Mouse (Mus musculus): ENCODE measurements at regions not wholly inside any gene's neighbourhood (a gene's known extent, or its start where the extent isn't known, plus 50 kb on each side); places are given as distances from the start of the nearest gene placed in this dataset.

- Histone ChIP-seq H3K27me3 (ENCODE audit: control insufficient read depth, insufficient read depth, insufficient read length) (no peaks in the 10 kb centered on the region), H3K4me3 (no peak overlapping the region), H3K4me2 (ENCODE audit: low read depth) (no peak overlapping the region), H3K79me2 (ENCODE audit: control insufficient read depth, insufficient read depth) (no peaks in the 10 kb centered on the region), H3ac (ENCODE audit: control insufficient read depth, insufficient read length) (no peak overlapping the region), H3K36me3 (ENCODE audit: control insufficient read depth, insufficient read depth) (no peaks in the 10 kb centered on the region)
- TF ChIP-seq TCF3 (IDR thresholded peaks at IDR 0.05; ENCODE audit: insufficient read length, low read depth) (no peak), REST (IDR thresholded peaks at IDR 0.05; ENCODE audit: insufficient read depth, insufficient read length) (no peak), POLR2AphosphoS2 (IDR thresholded peaks at IDR 0.05; ENCODE audit: insufficient read length, low read depth) (no peak), E2F4 (IDR thresholded peaks at IDR 0.05; ENCODE audit: insufficient read depth) (no peak), POLR2A (IDR thresholded peaks at IDR 0.05; ENCODE audit: insufficient read length, low read depth) (no peak), TCF12 (IDR thresholded peaks at IDR 0.05; ENCODE audit: insufficient read depth, poor library complexity, severe bottlenecking) (no peak), SRF (IDR thresholded peaks at IDR 0.05; ENCODE audit: control insufficient read depth, insufficient read length, low read depth) (no peak)
These were observed 217.9 kb upstream of the Srek1ip1 start for GRCm38 (mm10) chr13:104574396-104574795.

GRCm38 (mm10) chr13:104576188-104576789 is 216.0 kb upstream of the Srek1ip1 start:
- H3K36me3 ChIP-seq (ENCODE audit: control insufficient read depth, insufficient read depth) = no peaks in the 10 kb centered on the region
- no peaks in the 10 kb centered on the region for H3K79me2 ChIP-seq (ENCODE audit: control insufficient read depth, insufficient read depth)
- no peak overlapping the region for H3K4me3 ChIP-seq
- H3K4me2 ChIP-seq (ENCODE audit: low read depth) = peak overlapping the region; percentile 21
- no peaks in the 10 kb centered on the region for H3K27me3 ChIP-seq (ENCODE audit: control insufficient read depth, insufficient read depth, insufficient read length)
- H3ac ChIP-seq (ENCODE audit: control insufficient read depth, insufficient read length) = no peak overlapping the region
- TF ChIP-seq TCF12 (IDR thresholded peaks at IDR 0.05; ENCODE audit: insufficient read depth, poor library complexity, severe bottlenecking) (no peak), MYOD1 (IDR thresholded peaks at IDR 0.05; ENCODE audit: control insufficient read depth in 1 of 3, insufficient read length in 2 of 3, low read depth in 2 of 3) (no peak), TCF3 (IDR thresholded peaks at IDR 0.05; ENCODE audit: insufficient read length, low read depth) (no peak), CEBPB (IDR thresholded peaks at IDR 0.05; ENCODE audit: insufficient read depth, poor library complexity, severe bottlenecking) (no peak), REST (IDR thresholded peaks at IDR 0.05; ENCODE audit: insufficient read depth, insufficient read length) (no peak), SRF (IDR thresholded peaks at IDR 0.05; ENCODE audit: control insufficient read depth, insufficient read length, low read depth) (no peak), MAX (IDR thresholded peaks at IDR 0.05; ENCODE audit: low read depth) (no peak), E2F4 (IDR thresholded peaks at IDR 0.05; ENCODE audit: insufficient read depth) (no peak), USF1 (IDR thresholded peaks at IDR 0.05; ENCODE audit: low read depth) (no peak), POLR2AphosphoS2 (IDR thresholded peaks at IDR 0.05; ENCODE audit: insufficient read length, low read depth) (no peak), MYOG (IDR thresholded peaks at IDR 0.05; ENCODE audit: control insufficient read depth in 1 of 3, insufficient read depth in 1 of 3, insufficient read length in 2 of 3, low read depth in 2 of 3) (no peak), POLR2A (IDR thresholded peaks at IDR 0.05; ENCODE audit: insufficient read length, low read depth) (no peak)

GRCm38 (mm10) chr13:104577856-104578255 is 214.4 kb upstream of the Srek1ip1 start:
- H3K4me2 ChIP-seq (ENCODE audit: low read depth) = no peak overlapping the region
- no peaks in the 10 kb centered on the region for H3K79me2 ChIP-seq (ENCODE audit: control insufficient read depth, insufficient read depth)
- H3K4me3 ChIP-seq = no peak overlapping the region
- no peaks in the 10 kb centered on the region for H3K36me3 ChIP-seq (ENCODE audit: control insufficient read depth, insufficient read depth)
- H3ac ChIP-seq (ENCODE audit: control insufficient read depth, insufficient read length) = no peak overlapping the region
- TF ChIP-seq TCF12 (IDR thresholded peaks at IDR 0.05; ENCODE audit: insufficient read depth, poor library complexity, severe bottlenecking) (no peak), POLR2AphosphoS2 (IDR thresholded peaks at IDR 0.05; ENCODE audit: insufficient read length, low read depth) (no peak), USF1 (IDR thresholded peaks at IDR 0.05; ENCODE audit: low read depth) (no peak), E2F4 (IDR thresholded peaks at IDR 0.05; ENCODE audit: insufficient read depth) (no peak), SRF (IDR thresholded peaks at IDR 0.05; ENCODE audit: control insufficient read depth, insufficient read length, low read depth) (no peak), CEBPB (IDR thresholded peaks at IDR 0.05; ENCODE audit: insufficient read depth, poor library complexity, severe bottlenecking) (no peak), REST (IDR thresholded peaks at IDR 0.05; ENCODE audit: insufficient read depth, insufficient read length) (no peak), POLR2A (IDR thresholded peaks at IDR 0.05; ENCODE audit: insufficient read length, low read depth) (no peak), MYOG (IDR thresholded peaks at IDR 0.05; ENCODE audit: control insufficient read depth in 1 of 3, insufficient read depth in 1 of 3, insufficient read length in 2 of 3, low read depth in 2 of 3) (no peak)
- no peaks in the 10 kb centered on the region for H3K27me3 ChIP-seq (ENCODE audit: control insufficient read depth, insufficient read depth, insufficient read length)

- H3ac ChIP-seq (ENCODE audit: control insufficient read depth, insufficient read length) = no peak overlapping the region
- no peaks in the 10 kb centered on the region for H3K36me3 ChIP-seq (ENCODE audit: control insufficient read depth, insufficient read depth)
- no peak overlapping the region for H3K4me3 ChIP-seq
- no peak for TF ChIP-seq MYOG (IDR thresholded peaks at IDR 0.05; ENCODE audit: control insufficient read depth in 1 of 3, insufficient read depth in 1 of 3, insufficient read length in 2 of 3, low read depth in 2 of 3)
- no peak for TF ChIP-seq MYOD1 (IDR thresholded peaks at IDR 0.05; ENCODE audit: control insufficient read depth in 1 of 3, insufficient read length in 2 of 3, low read depth in 2 of 3)
- TF ChIP-seq REST (IDR thresholded peaks at IDR 0.05; ENCODE audit: insufficient read depth, insufficient read length) = no peak
- TF ChIP-seq E2F4 (IDR thresholded peaks at IDR 0.05; ENCODE audit: insufficient read depth) = no peak
- no peak for TF ChIP-seq TCF12 (IDR thresholded peaks at IDR 0.05; ENCODE audit: insufficient read depth, poor library complexity, severe bottlenecking)
- TF ChIP-seq USF1 (IDR thresholded peaks at IDR 0.05; ENCODE audit: low read depth) = no peak
- TF ChIP-seq SRF (IDR thresholded peaks at IDR 0.05; ENCODE audit: control insufficient read depth, insufficient read length, low read depth) = no peak
- TF ChIP-seq CEBPB (IDR thresholded peaks at IDR 0.05; ENCODE audit: insufficient read depth, poor library complexity, severe bottlenecking) = no peak
- no peaks in the 10 kb centered on the region for H3K27me3 ChIP-seq (ENCODE audit: control insufficient read depth, insufficient read depth, insufficient read length)
- H3K79me2 ChIP-seq (ENCODE audit: control insufficient read depth, insufficient read depth) = no peaks in the 10 kb centered on the region
- H3K4me2 ChIP-seq (ENCODE audit: low read depth) = no peak overlapping the region
These were observed 211.5 kb upstream of the Srek1ip1 start for GRCm38 (mm10) chr13:104580686-104581350.

Data from myocyte (in vitro differentiated cells).